Mouse (Mus musculus) liver, adult 2 months (tissue): ENCODE results near the gene Slain2.

Experiments used
- CTCF ChIP-seq: fragments of 200-500 bp; IDR thresholded peaks from 2 replicates; pipeline ENCODE4 v1.5.1; 2011; ENCODE audit warnings: low read depth, low read length, control low read depth
- POLR2A ChIP-seq: fragments of 200-500 bp; IDR thresholded peaks from 2 replicates; pipeline ENCODE4 v1.6.1; 2011; ENCODE audit warnings: low read length, control low read depth; ENCODE audit not compliant: insufficient read depth; ENCODE audit errors: extremely low read depth

GRCm38 (mm10) chr5:73023801-73024200, 109.7 kb downstream of the Slain2 start:
- TF ChIP-seq CTCF (no peak), POLR2A (no peak)
